In genomic region chr10:44553648-44554047, GRCm38 (mm10) we compare ENCODE assay signal across 13 mouse cellular contexts.
"Had no signal": no experiment of that assay in that cellular context is flagged by ENCODE, and none has a peak within 500 bp of the region (broad histone marks: within the 10 kb centered on the region; RNA-seq: fewer than 3 reads in every experiment).

No protein-coding gene starts in this region.

- DNase-seq: kidney, adult 11 months; kidney, adult 8-10 months; kidney, postnatal 10 days; kidney, postnatal 36 days; layer of hippocampus, adult 9-11 months; liver, embryonic 13.5 days; lung, embryonic 14.5 days; lung, postnatal 10 days; lung, postnatal 36 days; midbrain, embryonic 14.5 days; right cerebral cortex, postnatal 25 days; spleen, adult 18-20 months; thymus, postnatal 36 days had no signal
